Mouse (Mus musculus): ENCODE measurements around the gene Sh2d2a. TPM values are rescaled to one million over a fixed set of nuclear protein-coding genes. Genes with fewer than 3 reads are reported as not detected.
A peak's percentile ranks its signal among the peaks of the same experiment; 100 is the strongest.
"Not testable (repeated sequence)": the region's sequence is repeated elsewhere in the genome, so short reads cannot be mapped to it uniquely, and the experiment has no call there.

The Sh2d2a gene
- total RNA-seq (2021) = under 1 TPM; 0.33 to 0.80 TPM
- long read RNA-seq, experiment 1, partial matches to known transcripts = 0 of 2 reads
- long read RNA-seq, experiment 1, other reads (novel, unspliced or antisense) = 2 of 2 reads
- long read RNA-seq, experiment 2 = 0 reads

GRCm38 (mm10) chr3:87846650-87847110 lies at the start of gene Sh2d2a:
Gene Sh2d2a (plus strand): TSS chr3:87846755.
- no peak for DNase-seq (ENCODE audit: low spot score in 2 of 2)

DNA sequence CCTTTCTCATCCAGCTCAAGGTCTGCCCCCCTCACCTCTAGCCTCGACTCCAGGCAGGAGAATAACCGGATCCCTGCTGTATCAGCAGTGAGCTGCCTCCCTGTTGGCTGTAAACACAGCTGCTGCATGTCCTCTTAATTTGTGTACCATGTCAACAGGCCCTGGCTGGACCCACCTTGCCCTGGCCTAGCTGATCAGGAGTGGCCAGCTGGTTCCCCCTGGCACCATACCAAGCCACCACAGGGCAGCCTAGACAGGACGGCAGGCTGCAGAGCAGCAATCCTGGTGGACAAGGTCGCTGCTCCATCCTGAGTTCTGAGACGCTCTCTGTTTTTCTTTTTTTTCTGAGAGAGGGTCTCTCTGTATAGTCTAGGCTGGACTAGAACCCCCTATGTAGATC lies 44.9 kb upstream of the Sh2d2a start:
- DNase-seq (ENCODE audit: low spot score in 2 of 2) = no peak

- no peak for DNase-seq (ENCODE audit: low spot score in 2 of 2)
These were observed 42.4 kb upstream of the Sh2d2a start for GRCm38 (mm10) chr3:87804038-87804677.

DNA sequence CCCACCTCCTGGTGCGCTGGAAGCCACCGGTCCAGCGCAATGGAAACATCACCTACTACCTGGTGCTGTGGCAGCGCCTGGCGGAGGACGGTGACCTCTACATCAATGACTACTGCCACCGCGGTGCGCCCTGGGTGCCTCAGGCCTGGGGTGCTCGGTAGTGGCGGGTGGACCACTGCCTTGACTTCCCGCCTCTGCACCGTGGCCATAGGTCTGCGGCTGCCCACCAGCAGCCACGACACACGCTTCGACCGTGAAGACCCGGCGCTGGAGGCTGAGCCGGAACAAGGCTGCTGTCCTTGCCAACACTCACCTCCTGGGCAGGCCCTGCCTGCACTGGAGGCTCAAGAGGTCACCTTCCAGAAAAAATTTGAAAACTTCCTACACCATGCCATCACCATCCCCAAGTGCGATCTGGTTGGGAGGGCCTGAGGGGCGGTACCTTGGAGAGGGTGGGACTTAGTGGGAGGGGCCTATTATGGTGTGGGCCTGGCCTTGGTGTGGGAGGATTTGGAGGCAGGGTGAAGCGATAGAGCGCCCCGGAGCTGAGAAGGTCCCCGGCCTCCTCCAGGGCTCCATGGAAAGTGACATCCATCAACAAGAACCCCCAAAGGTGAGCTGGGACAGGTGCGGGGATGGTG lies 37.1 kb upstream of the Sh2d2a start:
- DNase-seq (ENCODE audit: low spot score in 2 of 2) = no peak

DNA sequence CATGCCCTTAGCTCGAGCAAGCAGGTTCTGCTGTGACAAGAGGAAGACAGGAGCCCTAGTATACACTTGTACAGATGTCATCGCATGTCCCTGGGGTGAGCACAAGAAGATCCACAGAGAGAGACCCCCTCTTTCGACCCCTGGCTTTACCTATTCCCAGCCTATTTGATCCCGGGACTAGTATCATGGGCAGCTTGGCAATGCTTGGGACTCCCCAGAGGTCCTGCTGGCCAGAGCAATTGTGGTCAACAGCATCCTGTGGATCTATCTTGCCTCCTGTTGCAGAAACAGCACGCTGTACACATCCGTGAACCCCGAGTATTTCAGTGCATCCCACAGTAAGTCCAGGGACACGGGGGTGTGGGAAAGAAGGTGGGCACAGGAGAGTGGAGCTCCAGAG lies 35.3 kb upstream of the Sh2d2a start:
- DNase-seq (ENCODE audit: low spot score in 2 of 2) = no peak

GRCm38 (mm10) chr3:87812413-87812812 lies 34.1 kb upstream of the Sh2d2a start:
- DNase-seq (ENCODE audit: low spot score in 2 of 2) = no peak

- DNase-seq (ENCODE audit: low spot score in 2 of 2) = no peak
These were observed 33.7 kb upstream of the Sh2d2a start for GRCm38 (mm10) chr3:87812873-87813272.

GRCm38 (mm10) chr3:87816166-87816565 lies 30.4 kb upstream of the Sh2d2a start:
- DNase-seq (ENCODE audit: low spot score in 2 of 2) = no peak

DNA sequence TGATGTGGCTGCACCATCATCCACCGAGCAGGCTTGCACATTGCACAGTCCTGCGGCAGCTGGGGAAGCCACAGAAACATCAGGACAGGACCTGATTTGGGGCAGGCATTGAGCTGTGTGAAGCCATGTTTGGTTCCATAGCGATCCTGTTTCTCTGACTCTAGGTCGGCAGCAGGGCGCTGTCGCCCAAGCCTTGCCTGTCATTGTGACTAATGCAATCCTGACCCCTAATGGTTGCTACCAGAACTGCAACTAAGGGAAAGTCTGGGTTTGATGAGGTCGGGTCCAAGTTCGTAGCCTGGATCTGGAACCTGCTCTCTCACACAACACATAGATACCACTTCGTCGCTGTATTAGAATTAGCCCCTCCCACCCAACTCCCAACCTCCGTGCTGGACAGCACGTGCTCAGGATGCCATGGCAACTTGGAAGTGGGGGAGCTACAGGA lies 29.9 kb upstream of the Sh2d2a start:
- DNase-seq (ENCODE audit: low spot score in 2 of 2) = peak; percentile 67 to 74

GRCm38 (mm10) chr3:87818226-87818625 lies 28.3 kb upstream of the Sh2d2a start:
- DNase-seq (ENCODE audit: low spot score in 2 of 2) = no peak

DNA sequence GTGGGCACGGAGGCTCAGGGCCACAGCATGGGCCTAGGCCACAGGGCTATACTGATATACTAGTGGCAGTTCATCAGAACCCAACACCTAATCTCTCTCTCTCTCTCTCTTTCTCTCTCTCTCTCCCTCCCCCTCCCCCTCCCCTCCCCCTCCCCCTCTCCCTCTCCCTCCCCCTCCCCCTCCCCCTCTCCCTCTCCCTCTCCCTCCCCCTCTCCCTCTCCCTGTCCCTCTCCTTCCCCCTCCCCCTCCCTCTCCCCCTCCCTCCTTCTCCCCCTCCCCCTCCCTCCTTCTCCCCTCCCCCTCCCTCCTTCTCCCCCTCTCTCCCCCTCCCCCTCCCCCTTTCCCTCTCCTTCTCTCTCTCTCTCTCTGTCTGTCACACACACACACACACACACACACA lies 22.3 kb upstream of the Sh2d2a start, which contains the start of gene Pear1:
Gene Pear1 (minus strand): TSS at position 101 of the 400 bp plus-strand sequence.
- not testable (repeated sequence) for DNase-seq (ENCODE audit: low spot score in 2 of 2)

DNA sequence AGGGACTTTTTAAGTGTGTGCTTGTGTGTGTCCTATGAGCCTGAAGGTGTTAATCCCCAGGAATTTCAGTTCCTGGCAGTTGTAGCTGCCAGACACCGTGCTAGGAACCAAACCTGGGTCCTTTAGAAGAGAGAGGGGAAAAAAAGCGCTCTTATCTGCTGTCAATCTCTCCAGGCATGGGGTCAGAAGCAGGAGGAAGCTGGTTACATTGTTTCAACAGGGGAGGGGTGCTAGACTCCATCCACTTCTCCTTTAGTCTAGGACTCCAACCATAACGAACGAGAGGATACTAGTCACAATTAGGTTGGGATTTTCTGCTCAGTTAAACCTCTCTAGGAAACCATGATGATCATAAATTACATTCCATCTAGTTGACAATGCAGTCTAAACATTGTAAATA lies 18.1 kb upstream of the Sh2d2a start:
- no peak for DNase-seq (ENCODE audit: low spot score in 2 of 2)

DNA sequence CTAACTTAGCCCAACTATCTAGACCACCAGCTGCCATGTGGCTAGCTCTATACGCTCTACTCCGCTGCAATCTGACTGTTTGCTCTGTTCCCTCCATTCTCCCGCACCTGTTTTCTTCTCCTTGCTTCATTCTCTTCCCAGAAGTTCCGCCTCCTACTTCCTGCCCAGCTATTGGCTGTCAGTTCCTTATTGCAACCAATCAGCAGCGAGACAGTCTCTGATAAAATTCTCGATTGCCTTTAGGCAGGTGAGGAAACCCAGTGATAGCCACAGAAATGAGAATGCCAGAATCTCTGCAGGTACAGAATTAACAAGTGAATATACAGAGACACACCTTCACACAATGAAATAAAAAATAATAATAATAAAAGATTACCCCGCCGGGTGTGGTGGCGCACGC lies 17.5 kb upstream of the Sh2d2a start:
- no peak for DNase-seq (ENCODE audit: low spot score in 2 of 2)

DNA sequence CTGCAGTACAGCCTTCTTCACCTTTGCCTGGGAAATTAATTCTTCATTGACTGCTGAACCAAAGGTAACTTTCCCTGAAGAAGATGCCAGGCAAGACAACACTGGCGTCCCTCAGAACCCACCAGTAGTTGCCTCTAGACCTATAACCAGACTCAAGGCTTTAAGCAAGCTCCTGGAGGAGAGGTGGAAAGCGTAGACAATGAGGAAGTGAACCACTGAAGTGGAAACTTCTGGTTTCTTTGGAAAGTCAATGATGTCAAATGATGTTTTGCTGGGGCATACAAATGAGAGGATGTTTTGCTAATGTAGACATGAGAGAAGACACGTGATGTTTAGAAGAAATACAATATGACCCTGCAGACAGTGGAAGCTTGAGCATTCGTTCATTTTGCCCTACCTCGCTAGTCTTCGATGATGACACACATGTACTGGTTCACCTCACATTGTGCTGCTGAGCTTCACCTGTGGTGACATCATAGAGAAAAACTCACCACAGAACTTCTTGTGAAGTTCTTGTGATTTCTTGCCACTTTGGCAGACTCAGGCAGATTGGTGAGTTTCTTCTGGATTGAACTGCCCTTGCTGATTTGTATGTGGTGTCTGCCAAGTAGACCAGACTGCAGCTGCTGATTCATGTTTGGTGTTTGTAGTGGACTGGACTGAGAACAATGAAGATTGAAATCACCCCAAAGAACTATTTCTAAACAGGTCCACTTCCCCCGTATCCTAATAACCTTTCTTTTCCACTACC lies 14.3 kb upstream of the Sh2d2a start:
- no peak for DNase-seq (ENCODE audit: low spot score in 2 of 2)

GRCm38 (mm10) chr3:87833482-87833881 lies 13.1 kb upstream of the Sh2d2a start:
- DNase-seq (ENCODE audit: low spot score in 2 of 2) = no peak

DNA sequence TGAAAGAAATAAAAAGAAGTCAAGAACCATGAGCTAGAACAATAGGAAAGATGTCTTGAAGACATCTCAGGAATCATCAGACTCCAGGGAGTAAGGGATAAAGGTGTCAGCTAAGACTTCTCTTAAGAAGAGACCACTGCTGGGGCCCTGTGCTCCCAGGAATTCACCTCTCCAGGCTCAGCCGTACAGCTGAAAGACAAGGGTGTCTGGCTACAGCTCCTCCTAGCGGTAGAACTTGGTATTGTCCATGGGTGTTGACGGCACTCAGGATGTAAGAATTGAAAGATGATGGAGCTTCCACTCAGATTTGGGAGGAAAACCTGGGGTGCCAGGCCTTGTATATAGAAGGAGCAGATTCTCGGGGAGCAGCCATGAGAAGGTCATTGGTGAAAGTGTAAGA lies 7.9 kb upstream of the Sh2d2a start:
- DNase-seq (ENCODE audit: low spot score in 2 of 2) = peak; percentile 78 to 82

- DNase-seq (ENCODE audit: low spot score in 2 of 2) = no peak
These were observed 5.7 kb upstream of the Sh2d2a start for GRCm38 (mm10) chr3:87840858-87841257.

- no peak for DNase-seq (ENCODE audit: low spot score in 2 of 2)
These were observed 1.6 kb upstream of the Sh2d2a start for GRCm38 (mm10) chr3:87844981-87845380.

- no peak for DNase-seq (ENCODE audit: low spot score in 2 of 2)
These were observed 369 bp upstream of the Sh2d2a start for GRCm38 (mm10) chr3:87846186-87846585.

GRCm38 (mm10) chr3:87847680-87848079 lies 1.1 kb downstream of the Sh2d2a start:
- DNase-seq (ENCODE audit: low spot score in 2 of 2) = no peak

DNA sequence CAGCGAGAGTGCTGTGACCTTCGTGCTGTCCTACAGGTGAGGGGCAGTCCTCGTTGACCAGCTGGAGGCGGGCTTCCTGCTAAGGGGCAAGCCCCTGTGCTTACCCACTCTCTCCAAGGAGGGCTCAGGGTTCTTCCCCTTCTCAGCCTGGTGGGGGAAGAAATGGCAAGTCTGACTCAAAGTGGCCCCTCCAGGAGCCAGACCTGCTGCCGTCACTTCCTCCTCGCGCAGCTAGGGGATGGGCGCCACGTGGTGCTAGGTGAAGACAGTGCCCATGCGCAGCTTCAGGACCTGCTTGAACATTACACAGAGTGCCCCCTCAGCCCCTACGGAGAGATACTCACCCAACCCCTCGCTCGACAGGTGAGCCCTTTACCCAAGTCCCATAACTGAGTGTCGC lies 2.6 kb downstream of the Sh2d2a start:
- no peak for DNase-seq (ENCODE audit: low spot score in 2 of 2)
